Mouse (Mus musculus): ENCODE results near the gene Frem2. TPM values are rescaled to one million over a fixed set of nuclear protein-coding genes. Genes with fewer than 3 reads are reported as not detected.

Gene Frem2
- polyA plus RNA-seq, 1 experiment from 2014 or later, result 1.2 TPM

Other genes starting within 250 kb of the Frem2 start
- gene Nhlrc3, start 194.0 kb downstream of the Frem2 start, polyA plus RNA-seq (2015; fragmentation: Nextera tagmentation; extraction: Ambion mirVana), result 7.0 and 8.9 TPM in 2 replicates
- 16.6 and 19.1 TPM in 2 replicates for gene Proser1, start 193.7 kb downstream of the Frem2 start, polyA plus RNA-seq (2015; fragmentation: Nextera tagmentation; extraction: Ambion mirVana)
- 0.19 TPM in 2 replicates for gene Stoml3, start 168.7 kb downstream of the Frem2 start, polyA plus RNA-seq (2015; fragmentation: Nextera tagmentation; extraction: Ambion mirVana)
- not detected in 2 replicates for gene Gm10985, start 187.7 kb upstream of the Frem2 start, polyA plus RNA-seq (2015; fragmentation: Nextera tagmentation; extraction: Ambion mirVana)
- 85.9 and 95.3 TPM in 2 replicates for gene Ufm1, start 206.5 kb upstream of the Frem2 start, polyA plus RNA-seq (2015; fragmentation: Nextera tagmentation; extraction: Ambion mirVana)